Mouse (Mus musculus) E14TG2a.4 (cell line): ENCODE data around the gene Plekha5.

ENCODE experiments used
- CTCF ChIP-seq: conservative IDR thresholded peaks from 2 replicates; pipeline ENCODE4 v1.5.1; 2014; ENCODE audit warnings: low read length
- NANOG ChIP-seq: IDR thresholded peaks from 2 replicates; pipeline ENCODE4 v1.6.1; 2014; ENCODE audit warnings: borderline replicate concordance, low read length, mixed read lengths
- POU5F1 ChIP-seq: IDR thresholded peaks from 2 replicates; pipeline ENCODE4 v1.6.1; 2014; ENCODE audit warnings: low read length, borderline replicate concordance

DNA sequence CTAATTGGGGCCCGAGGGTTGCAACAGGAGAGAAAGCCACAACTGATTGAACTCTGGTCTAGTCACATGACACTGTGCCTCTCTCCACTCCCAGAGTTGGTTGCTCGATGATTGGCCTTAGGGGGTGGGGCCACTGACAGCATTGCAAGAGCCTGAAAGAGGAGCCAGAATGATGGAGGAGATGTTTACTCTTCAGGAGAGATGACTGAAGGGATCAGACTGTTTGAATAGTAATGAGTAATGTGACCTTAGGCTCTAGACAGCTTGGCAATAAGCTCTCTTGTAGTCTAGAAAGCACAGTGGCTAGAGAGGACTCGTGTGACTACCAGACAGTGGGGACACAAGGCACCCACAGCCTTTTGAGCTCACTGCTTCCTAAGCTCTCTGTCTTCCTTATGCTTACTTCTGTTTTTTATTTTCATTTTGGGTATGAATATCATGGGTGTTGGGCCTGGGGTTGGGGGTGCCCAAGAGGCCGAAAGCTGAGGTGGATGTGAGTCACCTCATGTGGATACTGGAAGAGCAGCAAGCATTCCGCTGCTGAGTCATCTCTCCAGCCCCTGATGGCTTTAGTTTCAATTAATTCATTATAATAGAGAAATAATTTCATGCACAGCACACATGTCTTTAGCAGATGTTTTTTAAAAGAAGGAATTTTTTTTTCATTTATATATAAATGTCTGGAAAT, 124.4 kb downstream of the Plekha5 start:
- TF ChIP-seq CTCF (no peak), POU5F1 (no peak), NANOG (no peak)
